Mouse (Mus musculus) right cerebral cortex, postnatal 36 days (tissue): ENCODE results near the gene Dmc1.

ENCODE experiments used
- DNase-seq, 2 experiments: peaks; one replicate each; pipeline ENCODE4 v3.0.0; 2022; ENCODE audit warnings: low spot score in 2 of 2, mixed read lengths in 1 of 2

Gene Dmc1

GRCm38 (mm10) chr15:79604990-79605665 lies at the start of gene Dmc1:
Dmc1 (minus strand) TSS chr15:79605109.
- no peak for DNase-seq

DNA sequence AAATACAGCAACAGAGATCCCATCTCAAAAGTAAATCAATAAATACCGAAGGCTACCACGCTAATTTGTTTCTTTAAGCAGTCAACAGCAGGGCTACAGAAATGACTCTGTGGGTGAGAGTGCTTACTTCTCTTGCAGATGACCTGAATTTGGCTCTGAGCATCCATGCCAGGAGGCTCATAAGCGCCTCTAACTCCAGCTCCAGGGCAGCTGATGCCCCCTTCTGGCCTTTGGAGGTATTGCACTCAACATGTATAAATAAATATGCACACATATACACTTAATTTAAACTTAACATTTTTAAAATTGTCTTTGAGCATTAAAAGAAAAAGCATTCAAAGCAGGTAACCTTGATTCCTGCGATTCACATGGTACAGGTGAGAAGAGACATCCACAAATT lies 46.6 kb upstream of the Dmc1 start:
- DNase-seq, result no peak

DNA sequence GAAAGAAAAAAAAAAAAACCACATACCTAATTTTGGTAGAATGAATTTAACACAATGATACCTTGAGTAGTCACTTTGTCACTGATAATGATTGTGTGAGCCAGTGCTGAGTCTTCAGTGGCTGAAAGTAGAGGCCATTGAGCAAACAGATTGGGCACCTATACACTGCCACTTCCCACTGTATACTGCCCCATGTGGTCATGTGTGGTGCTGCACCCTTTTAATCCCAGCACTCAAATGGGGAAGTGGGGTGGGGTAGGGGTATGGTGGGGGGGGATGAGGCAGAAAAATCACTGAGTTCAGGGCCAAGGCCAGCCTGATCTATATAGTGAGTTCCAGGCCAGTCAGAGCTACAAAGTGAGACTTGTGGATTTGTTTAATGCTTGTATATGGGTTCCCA lies 45.7 kb upstream of the Dmc1 start:
- DNase-seq, result no peak

- DNase-seq, result peak in 1 of 2 experiments; percentile 37
Observed at GRCm38 (mm10) chr15:79648130-79648529, 43.2 kb upstream of the Dmc1 start.

- no peak for DNase-seq
Observed at GRCm38 (mm10) chr15:79645483-79645882, 40.6 kb upstream of the Dmc1 start.

GRCm38 (mm10) chr15:79641135-79641817 lies 36.4 kb upstream of the Dmc1 start:
- DNase-seq, result peak; percentile 35 to 41

DNA sequence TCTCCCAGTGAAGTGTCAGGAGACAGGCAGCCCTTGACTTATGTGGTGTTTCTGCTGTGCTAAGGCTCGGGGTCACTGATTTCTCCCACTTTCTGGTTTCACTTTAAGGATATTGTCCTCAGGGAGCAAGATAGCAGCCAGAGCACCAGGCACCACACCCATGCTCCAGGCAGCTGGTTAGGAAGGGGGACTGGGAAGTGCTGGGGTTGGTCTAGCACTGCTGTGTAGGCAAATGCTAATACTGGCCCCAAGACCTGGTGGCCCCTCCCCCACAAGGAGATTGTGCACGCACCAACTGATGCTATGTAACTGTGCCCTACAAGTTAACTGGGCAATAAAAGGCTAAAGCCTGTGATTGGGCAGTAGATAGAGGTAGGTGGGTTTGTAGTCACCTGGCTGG lies 25.6 kb upstream of the Dmc1 start:
- DNase-seq, result no peak

GRCm38 (mm10) chr15:79619770-79620414 lies 15.0 kb upstream of the Dmc1 start:
- DNase-seq, result no peak

DNA sequence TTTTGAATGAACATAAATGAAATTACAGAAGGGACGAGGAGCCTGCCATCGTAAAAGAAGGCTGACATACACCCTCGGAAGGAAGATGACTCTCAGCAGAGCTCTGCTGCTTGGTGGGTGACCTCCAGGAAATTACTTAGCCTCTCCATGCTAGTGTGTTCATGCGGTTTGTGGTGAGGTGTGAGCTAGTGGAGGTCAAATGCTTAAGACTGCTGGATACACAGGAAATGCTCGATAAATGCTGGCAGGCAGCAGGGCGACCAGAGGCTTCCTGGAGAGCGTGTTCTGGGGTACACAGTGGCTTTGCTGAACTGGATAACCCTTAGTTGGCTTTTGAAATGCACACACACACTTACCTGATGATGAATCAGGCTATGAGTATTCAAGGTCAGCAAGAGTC lies 13.5 kb upstream of the Dmc1 start:
- no peak for DNase-seq

- DNase-seq, result no peak
Observed at GRCm38 (mm10) chr15:79617135-79617534, 12.2 kb upstream of the Dmc1 start.

DNA sequence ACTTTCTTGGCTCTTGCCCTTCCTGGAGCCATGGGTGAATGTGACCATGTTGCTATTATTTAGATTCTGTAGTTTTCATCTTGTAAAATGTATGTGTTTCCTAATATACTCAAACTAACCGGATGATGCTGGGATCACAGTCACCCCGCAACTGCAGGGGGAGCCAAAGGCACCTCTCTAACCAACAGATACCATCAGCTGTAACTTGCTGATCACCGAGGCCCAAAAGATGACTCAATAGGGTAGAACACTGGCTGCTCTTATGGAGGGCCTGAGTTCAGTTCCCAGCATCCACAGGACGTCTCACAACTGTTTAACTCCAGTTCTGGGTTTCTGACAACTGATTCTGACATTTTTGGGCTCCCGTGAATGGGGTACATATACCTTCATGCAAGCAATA lies 11.8 kb upstream of the Dmc1 start:
- no peak for DNase-seq

- DNase-seq, result no peak
Observed at GRCm38 (mm10) chr15:79615501-79615900, 10.6 kb upstream of the Dmc1 start.

DNA sequence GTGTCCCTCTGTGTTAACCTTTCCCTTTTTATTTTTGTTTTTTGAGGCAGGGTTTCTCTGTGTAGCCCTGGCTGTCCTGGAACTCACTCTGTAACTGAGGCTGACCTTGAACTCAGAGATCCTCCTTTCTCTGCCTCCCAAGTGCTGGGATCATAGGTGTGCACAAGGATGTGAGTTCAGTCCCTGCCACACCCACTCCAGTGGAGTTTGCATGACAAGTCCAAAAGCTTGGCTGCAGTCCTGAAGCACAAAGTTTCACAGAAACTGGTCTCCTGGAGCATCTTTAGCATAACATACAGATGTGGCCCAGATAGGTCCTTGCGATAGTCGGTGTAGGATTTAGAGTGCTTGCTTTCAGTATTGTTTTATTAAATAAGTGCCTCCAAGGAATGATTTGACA lies 4.3 kb upstream of the Dmc1 start:
- no peak for DNase-seq

DNA sequence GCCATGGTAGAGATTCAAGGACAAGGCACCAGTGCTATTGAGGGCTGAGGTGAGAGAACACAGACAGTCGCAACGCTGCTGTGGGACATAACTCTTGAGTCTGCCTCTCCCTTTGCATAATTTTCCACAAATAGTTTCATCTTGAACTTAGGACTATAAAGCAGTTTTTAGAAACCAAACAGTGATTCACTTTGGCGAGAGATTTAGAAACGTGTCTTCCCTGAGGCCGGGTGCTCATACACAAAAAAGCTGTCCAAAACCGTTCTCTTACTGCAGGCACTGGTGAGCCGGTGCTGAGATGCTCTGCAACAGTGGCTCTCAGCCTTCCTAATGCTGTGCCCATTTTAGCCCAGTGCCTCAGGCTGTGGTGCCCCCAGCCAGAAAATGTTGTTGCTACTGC lies 3.3 kb upstream of the Dmc1 start:
- DNase-seq, result peak in 1 of 2 experiments; percentile 55

- no peak for DNase-seq
Observed at GRCm38 (mm10) chr15:79607757-79608156, 2.8 kb upstream of the Dmc1 start.

- no peak for DNase-seq
Observed at GRCm38 (mm10) chr15:79606161-79606560, 1.3 kb upstream of the Dmc1 start.

DNA sequence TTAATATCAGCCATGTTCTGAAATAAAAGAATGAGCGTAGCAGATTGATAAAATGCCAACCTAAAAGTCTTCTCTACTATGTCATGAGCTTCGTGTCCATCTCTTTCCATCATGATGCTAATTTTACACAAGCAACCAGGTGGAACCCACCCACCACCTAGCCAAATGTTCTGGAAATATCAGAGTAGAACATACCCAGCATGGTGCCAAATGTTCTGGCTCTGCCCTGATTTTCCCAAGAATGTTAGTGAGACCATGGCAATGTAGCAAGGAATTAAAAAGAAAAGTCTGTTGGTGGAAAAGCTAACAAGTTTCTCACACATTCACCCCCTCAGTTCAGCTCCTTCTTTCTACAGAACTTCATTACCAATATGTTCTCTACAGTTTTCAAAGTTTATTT lies 4.7 kb downstream of the Dmc1 start:
- DNase-seq, result peak; percentile 40 to 67

- DNase-seq, result no peak
Observed at GRCm38 (mm10) chr15:79598715-79599114, 6.2 kb downstream of the Dmc1 start.

DNA sequence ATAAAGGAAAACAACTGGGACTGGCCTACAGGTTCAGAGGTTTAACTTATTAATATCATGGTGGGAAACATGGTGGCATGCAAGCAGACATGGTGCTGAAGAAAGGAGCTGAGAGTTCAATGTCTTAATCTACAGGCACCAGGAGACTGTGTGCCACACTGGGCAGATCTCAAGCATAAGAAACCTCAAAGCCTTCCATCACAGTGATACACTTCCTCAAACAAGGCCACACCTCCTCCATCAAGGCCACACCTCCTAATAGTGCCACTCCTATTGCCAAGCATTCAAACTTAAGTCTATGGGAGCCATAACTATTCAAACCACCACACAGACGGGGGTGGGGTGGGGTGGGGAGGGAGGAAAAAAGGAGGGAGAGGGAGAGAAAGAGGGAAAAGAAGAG lies 23.3 kb downstream of the Dmc1 start:
- no peak for DNase-seq

DNA sequence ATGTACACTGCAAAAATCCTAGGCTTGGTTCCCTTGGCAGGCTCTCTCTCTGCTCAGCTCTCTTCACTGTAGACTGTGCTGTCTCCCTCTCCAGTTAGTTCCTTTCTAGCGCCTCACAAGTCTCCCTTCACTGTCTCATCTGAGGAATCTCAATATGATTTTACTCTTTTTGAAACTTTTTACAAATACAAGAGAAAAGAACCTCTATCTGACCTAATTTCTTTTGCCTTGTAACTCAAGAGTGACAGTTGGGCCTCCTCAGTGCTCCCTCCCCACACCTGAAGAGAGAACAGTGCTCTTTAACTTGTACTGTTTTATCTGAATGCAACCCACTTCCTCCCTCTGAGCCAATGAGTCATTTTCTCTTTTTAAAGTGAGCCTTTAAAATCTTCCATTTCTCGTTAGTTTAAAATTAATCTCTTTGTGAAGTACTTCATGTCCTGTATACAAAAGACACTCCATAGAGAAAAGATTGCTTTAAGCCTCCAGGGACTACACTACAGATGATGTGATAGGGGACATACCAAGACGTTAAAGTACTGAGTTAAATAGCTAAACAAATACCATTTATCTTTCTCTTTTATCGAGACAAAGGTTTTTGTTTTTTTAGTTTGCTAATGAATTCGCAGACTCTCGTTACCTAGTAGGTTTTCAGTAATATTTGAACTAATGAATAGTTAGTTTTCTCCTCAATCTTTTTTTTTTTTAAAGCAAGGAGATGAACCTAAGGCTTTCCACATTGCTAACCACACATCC lies 27.1 kb downstream of the Dmc1 start:
- peak; percentile 10 to 55 for DNase-seq

DNA sequence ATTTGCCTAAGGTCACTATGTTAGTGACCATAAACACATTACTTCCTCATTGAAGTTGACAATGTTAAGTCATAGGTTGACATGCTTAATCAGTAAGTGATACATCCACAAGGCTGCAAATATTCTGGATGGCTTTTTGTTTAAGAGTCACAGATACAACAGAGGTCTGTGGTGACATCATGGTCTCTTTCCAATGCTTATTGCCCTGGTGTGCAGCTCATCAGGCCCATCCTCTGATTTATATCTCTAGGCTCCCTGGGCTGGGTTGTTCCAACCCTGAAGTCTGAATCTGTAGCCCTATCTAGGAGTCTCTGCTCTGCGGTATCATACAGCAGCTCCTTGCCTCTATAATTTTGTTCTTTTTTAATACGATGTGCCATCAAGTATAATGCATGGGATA lies 28.0 kb downstream of the Dmc1 start:
- no peak for DNase-seq

DNA sequence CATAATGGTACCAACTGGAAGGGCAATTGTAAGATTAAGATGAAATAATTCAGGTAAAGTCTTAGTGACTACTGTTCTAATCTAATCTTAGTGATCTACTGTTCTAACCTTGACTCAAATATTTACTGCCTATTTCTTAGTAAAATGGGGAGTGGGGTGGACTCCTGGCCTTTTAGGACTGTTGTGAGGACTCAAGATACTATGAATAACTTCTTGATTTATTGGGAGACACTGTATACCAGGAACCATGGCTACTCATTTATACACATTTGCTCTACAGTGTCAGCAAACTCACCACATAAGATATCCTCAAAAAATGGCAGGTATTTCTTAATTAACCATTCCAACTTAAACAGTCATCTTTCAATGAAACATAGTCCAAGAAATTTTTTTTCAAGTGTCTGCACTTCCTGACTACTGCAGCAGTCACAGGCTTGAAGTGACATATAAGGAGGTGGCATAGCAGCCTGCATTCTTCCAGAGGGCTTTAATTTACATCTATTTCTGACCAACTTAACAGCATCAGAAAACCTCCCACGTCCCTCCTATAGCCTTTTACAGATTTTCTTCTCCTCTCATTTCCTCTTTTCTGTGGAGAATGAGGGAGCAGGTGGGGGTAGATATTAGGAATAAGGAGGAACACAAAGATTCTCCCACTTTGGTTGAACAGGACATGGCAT lies 29.2 kb downstream of the Dmc1 start:
- DNase-seq, result peak in 1 of 2 experiments; percentile 25
